Mouse (Mus musculus) monocyte, adult 5-6 weeks (primary cell): ENCODE results near the gene Matn4. TPM values are rescaled to one million over a fixed set of nuclear protein-coding genes. Genes with fewer than 3 reads are reported as not detected.

Source experiments
- ATAC-seq: fragments of 153-309, 156-312 bp; replicated peaks from 2 replicates; pipeline ENCODE4 v1.8.0; 2017; ENCODE audit warnings: mild to moderate bottlenecking; ENCODE audit not compliant: low TSS enrichment, insufficient number of reproducible peaks, severe bottlenecking, poor library complexity, low FRiP score
- total RNA-seq: library from RNA; stranded (forward); fragments of 200-1000, 200-491, 200-594 nt; gene quantifications from 3 replicates; pipeline ENCODE4 v1.2.3, GENCODE M21; 2017

The Matn4 gene
- total RNA-seq, 1 experiment from 2014 or later, result not detected

DNA sequence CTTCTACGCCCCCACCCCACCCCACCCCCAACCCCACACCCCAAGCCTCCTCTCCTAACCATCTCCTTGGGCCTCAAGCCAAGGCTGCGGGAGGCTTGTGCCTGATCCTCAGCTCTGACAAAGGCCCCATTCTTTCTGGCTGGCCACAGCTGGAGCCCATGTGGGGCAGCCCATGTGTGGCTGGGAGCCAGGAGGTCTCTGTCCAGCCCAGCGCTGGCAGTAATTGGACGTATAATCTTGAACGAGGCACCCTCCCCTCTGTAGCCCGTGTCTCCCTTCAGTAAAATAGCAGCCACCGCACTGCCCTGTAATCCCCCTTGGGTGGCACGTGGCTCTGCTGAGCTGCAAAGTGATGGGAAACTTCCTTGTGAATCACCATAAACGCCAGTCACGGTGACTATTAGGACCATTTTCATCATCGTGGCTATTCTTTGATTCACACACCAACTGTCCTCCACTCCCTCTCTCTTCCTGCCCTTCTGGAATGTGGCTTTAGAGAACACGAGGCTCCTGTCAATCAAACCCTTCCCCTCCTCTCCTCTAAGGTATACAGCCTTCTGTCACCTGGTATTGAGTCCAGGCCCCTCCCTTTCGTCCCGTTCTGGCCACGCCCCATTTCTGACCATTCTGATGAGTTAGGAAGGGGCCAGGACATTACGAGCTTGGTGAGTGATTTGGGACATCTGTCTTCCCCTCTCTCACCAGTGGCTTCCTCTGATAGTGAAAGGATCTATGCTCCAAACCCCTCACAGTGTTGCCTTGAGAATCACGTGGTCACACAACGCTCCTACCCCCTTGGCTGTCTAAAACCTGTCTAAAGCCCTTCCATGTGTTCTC is 18.8 kb downstream of the Matn4 start:
- no peak for ATAC-seq

DNA sequence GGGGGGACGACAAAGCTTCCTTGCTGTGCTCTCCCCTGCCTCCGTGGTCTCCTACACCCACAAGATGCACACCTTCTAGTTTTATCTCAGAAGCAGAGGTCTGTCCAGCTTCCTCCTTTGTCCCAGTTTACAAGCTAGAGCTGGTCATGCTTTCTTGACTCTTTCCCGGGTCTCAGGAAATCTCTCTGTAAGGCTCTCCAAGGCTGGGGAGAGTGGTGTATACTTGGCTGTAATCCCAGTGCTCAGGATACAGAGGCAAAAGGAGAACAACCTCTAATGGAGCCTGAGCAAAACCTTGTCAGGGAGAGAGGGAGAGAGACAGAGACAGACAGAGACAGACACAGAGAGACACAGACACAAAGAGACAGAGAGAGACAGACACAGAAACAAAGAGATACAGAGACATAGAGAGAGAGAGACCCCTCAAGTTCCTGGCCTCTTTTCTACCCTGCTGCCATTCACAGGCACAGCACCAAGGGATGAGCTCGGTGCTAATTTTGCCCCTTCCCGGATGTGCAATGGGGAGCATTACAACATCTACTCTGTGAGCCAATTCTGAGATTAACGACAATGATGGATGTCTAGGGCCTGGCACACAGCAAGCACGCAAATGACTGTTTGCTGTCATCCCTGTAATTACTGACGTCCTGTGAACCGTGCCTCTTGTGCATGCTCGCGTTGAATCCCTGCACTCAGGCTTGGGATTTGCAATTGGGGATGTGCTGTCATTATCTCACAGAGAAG is 21.1 kb downstream of the Matn4 start:
- no peak for ATAC-seq

DNA sequence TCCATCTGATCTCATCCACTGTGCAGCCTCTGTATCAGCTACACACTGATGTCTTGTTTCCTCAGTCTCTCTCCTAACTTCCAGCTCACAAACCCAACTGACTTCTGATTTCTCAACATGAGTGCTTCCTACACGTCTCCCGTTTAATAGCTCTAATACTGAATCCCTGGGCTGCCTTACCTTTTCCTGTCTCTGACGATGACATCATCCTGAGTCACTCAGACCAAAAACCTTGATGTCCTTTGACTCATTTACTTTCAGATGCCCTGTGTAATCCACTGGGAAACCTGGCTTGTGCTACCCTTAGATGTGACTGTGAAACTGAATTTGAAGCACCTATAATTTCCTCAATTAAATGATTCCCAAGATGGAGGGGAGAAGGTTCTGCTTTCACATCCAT is 22.0 kb downstream of the Matn4 start:
- ATAC-seq, result no peak

DNA sequence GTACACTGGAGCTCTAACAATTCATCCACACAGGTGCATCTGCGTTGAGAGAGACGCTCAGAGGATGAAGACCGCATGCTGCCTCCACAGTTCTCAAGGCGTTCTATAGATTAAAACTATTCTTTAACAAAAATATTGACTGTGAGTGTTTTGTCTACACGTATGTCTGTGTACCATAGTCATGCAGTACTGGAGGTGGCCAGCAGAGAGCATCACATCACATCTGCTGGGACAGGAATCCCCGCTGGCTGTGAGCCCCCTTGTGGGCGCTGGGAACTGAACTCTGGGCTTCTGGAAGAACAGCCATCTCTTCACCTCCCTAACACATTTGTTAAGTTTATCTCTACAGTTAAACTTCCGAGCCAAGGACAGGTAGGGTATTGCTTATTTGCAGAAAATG is 23.2 kb downstream of the Matn4 start:
- no peak for ATAC-seq

DNA sequence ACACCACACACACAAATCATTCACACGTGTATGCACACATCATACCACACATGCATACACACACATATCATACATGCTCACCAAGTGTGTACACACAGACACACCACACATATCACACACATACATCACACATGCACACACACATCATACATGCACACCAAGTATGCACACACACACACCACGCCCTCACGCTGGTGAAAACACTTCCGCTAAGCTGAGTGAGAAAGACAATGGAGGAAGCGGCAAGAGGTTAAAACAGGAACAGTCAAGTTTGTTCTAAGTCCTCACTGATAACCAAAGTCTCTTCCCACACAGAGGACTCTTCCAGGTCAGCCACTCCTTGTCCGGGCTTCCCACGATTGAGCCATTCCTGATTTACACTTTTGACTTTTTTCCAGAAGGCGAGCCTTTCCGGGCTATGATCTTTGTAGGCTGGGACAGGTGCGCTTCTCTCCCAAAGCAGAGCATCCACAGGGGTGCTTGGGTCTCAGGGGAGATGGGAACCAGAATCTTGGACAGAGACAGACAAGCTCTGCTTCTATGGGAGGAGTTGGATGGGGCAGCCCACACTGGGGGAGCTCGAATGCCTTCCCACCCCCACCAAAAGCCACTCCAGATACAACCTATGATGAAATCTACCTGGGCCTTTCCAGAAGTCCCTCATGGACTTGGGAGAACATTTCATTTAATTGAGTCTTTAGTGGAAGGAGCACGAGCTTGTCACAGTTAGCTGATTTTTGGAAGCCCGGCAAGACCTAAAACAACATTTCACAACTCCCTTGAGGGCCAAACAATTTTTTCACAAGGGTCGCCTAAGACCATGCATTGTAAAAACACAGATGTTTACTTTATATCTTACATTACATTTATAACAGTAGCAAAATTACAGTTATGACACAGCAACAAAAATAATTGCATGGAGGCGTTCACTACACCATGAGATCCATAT is 27.2 kb downstream of the Matn4 start:
- ATAC-seq, result peak; percentile 59

DNA sequence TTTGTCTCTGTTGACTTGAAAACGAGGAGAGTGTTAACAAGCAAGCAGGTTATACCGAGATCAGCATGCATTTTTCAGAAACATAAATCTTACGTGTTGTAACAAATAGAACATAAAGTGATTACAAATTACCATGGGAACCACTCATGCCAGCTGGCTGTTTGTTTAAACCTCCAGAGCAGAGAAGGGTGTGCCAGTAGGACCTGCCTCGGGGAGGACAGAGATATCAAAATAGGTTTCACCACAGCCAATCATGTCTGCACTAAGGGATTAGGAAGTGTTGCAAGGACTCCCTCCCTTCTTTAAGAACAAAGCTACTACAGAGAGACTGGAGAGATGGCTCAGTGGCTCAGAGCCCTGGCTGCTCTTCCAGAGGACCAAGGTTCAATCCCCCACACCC is 31.8 kb downstream of the Matn4 start:
- ATAC-seq, result no peak

DNA sequence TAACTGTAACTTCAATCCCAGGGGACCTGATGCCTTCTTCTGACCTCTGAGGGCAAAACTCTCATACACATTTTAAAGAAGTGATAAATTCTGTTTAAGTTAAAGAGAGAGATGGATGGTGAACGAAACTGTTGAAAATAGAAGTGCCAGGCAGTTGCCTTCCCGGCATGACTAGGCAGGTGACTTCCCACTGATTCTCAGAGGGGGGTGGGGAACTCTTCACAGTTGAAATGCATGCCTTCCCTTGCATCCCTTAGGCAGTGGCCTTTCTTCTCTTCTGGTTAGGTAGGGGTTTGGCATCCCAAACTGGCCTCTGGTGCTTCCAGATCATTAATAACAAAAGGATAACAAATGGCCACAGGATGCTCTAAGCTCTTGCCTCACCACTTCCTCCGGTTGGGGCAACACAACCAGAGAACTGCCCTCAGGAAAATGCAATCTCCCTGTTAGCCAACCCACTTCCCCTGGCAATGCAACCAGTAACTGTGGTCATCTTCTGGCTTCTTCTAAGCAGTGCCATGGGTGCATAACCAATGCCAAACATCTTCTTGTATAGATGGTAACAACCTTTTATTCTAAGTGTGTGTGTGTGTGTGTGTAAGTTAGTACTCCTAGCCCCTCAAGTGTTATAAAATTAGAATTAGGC is 32.4 kb downstream of the Matn4 start:
- ATAC-seq, result peak; percentile 91

DNA sequence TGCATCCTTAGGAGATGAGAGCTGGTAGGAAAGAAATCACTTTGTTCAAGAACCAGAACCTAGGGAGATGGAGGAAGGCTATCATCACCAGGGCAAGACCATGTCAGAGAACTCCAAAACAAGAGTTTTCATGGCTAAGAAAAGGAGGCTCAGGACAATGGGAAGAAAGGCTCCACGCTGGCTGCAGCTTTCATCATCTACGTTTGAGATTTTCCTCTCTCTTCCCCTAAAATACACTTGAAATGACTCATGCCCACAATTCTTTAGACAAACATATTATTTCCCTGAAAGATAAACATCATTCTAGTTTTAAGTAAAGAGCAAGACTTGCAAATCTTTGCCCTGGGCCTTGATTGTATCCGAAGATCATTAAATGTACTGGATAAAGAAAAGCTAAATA is 33.6 kb downstream of the Matn4 start:
- ATAC-seq, result no peak

DNA sequence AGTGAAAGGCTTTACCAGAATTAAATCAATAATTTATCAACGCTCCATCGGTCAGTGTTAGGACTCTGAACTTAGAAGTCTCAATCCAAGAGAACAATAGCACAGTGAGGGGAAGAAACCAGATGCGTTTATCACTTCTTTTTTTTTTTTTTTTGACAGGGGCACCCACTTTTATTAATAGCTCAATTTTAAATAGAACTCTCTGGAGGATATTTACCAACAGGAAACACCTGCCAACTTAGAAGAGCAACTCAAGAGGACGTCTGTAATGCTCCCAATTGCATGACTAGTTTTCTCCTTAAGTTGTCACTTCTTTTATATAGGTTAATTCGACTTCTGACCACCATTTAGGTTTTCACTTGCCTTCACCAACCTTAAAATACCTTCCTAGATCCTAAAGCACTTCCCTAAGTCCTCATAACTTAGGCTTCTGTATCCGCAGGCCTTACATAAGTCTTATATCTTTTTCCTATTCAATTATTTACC is 36.3 kb downstream of the Matn4 start:
- ATAC-seq, result no peak

DNA sequence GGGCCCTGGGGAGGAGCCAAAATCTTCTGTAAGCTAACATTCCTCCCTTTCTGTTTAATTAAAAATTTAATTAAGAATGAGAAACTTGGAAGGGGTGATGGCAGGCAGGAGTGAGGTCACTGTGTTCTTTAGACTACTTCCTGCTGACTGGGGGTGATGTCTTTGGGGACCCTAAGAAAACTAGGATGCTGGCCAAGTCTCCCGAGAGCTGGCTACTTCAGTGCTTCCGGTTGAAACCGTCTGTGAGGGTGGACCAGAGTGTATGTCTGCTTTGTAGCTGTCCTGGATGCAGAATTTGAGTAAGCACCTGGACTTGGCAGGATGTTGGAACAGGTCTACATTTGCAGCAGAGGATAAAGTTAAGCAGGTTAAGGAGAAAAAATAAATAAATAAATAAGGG is 38.0 kb downstream of the Matn4 start:
- ATAC-seq, result no peak

DNA sequence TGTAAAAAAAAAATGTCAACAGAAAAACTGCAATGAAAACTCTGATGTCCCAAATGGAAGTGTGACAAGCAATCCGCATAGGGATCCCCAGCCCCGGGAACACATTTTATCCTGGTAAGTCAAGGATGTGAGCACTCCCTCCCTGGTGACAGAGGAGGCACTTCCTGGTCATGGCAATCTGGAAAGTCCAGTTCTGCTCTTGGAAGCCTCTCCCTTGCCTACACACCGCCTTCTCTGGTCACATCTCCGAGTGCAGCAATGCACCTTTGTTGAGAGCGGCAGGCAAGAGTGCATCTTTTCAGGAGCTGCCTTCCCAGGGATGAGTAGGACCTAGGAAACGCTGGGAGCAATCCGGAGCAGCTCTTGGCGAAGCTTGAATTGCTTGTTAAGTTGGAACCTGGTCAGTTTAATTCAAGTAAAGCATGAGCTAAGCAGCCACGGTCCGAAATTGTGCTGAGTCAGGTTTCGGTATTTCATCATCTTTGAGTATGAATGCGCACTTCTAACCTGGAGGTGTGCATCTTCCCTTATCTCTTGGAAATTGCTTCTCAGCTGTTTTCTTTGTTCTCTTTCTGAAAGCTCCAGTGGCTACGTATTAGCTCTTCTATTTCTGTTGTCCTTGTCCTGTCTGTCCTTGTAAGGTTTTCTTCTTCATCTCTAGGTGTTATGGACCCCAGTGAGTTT is 43.8 kb downstream of the Matn4 start:
- ATAC-seq, result no peak

DNA sequence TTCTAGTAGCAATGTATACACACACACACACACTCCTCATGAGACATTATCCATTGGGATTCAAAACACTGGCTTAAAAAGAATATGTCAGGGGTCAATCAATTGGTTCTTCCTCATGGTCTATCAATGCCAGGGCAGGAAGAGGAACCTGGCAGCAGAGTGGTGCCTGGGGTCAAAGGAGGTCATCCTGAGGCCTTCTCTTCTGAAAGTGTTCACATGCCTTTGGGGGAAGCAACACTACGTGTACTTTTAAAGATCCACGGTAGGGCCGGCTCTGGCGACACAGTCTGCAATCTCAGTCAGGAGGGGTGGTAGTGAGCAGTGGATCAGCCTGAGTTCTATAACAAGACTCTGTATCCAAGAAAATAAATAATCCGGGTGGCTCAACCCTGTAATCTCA is 45.3 kb downstream of the Matn4 start:
- ATAC-seq, result peak; percentile 55; the same call in 1 of the 2 replicates

DNA sequence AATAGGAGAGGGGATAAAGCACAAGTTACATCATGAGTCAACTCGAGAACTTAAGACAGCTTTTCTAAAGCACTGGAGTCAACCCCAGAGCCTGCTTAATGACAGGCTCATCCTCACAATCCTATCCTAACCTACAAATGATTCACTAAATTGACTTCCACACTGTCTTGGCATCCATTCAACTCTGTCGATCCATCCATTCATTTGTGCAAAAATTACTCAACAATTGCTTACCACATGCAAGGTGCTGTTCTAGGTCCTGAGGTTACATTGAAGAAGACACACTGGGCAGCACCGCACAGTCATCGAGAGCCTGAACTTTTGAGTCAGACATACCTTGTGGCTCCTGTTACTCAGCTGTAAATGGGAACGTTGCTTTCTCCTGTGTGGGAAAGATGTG is 45.9 kb downstream of the Matn4 start:
- ATAC-seq, result no peak

DNA sequence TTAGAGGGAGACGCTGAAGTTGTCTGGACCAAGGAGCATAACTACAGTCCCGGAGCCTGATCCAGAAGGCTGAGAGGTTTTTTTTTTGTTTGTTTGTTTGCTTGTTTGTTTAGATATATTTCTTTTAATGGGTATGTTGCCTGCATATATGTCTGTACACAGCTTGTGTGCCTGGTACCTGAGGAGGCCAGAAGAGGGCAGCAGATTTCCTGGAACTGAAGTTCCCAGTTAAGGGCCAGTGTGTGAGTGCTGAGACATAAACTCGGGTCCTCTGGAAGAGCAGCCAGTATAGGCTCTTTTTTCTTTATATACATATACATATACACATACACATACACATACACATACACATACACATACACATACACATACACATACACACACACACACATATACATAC is 46.6 kb downstream of the Matn4 start:
- no peak for ATAC-seq

DNA sequence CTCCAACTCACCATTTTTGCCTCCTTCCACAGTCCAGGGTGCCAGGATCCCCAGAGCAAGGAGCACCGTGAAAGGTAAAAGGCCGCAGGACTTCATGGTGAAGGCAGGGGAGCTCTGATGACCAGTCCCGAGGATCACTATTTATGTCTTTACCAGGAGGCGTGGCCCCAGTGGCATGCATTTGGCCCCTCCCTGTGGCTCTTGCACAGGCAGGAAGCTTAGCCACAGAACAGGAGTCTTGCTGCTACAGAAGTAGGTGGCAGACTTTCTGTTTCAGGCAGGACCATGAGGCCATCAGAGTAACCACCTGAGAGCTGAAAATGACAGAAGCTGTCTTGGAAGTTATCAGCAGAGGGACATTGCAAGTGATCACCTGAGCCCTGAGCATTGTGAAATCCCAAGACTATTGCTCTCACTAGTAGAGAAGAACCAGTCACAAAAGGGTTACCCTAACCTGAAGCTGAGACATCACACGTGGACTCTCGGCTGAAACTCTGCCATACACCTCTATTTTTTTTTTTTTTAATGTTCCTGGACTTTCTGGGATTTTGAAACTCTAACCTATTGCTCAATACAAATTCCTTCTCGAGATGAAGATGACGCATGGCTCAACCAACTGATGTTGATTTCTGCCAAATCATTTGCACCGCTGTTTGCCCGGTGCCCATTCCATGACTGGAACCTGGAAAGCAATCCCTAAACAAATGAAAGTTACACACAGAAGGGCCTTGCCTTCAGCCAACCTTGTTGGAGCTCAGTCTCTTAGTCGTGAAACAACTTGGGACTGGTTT is 48.6 kb downstream of the Matn4 start:
- ATAC-seq, result peak; percentile 68

DNA sequence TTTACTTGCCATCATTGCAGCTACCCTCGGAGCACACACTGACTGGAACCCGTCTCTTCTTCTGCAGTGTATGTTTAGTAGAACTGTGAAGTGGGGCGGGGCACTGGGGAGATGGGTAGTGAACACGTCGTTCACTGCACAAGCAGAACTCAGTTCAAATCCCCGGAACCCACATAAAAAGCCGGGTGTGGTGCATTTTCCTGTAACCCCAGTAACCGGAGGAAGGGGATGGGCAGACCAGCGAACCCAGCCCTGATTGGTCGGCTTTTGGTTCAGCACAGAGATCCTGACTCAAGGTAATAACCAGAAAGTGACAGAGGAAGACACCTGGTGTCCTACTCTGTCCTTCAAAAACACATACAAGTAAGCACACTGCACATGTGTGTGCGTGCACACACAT is 51.6 kb downstream of the Matn4 start:
- no peak for ATAC-seq

DNA sequence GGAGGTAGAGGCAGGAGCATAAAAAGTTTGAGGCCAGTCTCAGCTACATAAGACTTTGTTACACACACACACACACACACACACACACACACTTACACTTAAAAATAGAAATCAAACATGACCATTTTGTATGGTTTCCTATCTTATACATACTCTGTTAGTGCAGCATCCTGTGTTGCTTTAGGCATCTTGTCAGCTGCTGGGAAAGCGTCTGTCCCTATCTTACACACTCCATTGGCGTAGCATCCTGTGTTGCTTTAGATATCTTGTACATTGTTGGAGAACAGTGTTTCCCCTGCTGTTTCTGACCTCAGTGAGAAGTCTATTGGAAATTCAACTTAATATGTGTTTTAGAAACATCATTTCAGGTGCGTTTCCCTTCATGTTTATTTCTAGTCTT is 52.3 kb downstream of the Matn4 start:
- ATAC-seq, result no peak
